Mouse (Mus musculus) ovary, adult 18-20 months (tissue): ENCODE results near the gene Fam107b.

ENCODE experiments used
- DNase-seq: peaks from one replicate; pipeline ENCODE4 v3.0.0; 2022; ENCODE audit warnings: low spot score, mixed read lengths

Gene Fam107b

GRCm38 (mm10) chr2:3739351-3739961 lies 169.2 kb downstream of the Fam107b start:
- DNase-seq = no peak

GRCm38 (mm10) chr2:3740256-3740655 lies 170.0 kb downstream of the Fam107b start:
- no peak for DNase-seq

GRCm38 (mm10) chr2:3740670-3741069 lies 170.4 kb downstream of the Fam107b start:
- no peak for DNase-seq

- no peak for DNase-seq
Measured at GRCm38 (mm10) chr2:3742519-3742918, 172.2 kb downstream of the Fam107b start.

- DNase-seq = no peak
Measured at GRCm38 (mm10) chr2:3745041-3745440, 174.8 kb downstream of the Fam107b start.

- DNase-seq = no peak
Measured at GRCm38 (mm10) chr2:3745910-3746606, 175.8 kb downstream of the Fam107b start.

- peak; percentile 25 for DNase-seq
Measured at GRCm38 (mm10) chr2:3748714-3749503, 178.6 kb downstream of the Fam107b start.

GRCm38 (mm10) chr2:3749504-3750024 lies 179.3 kb downstream of the Fam107b start:
- DNase-seq = no peak

GRCm38 (mm10) chr2:3750126-3750525 lies 179.8 kb downstream of the Fam107b start:
- no peak for DNase-seq

GRCm38 (mm10) chr2:3752365-3752764 lies 182.1 kb downstream of the Fam107b start:
- DNase-seq = no peak

GRCm38 (mm10) chr2:3752893-3753292 lies 182.6 kb downstream of the Fam107b start:
- no peak for DNase-seq

- no peak for DNase-seq
Measured at GRCm38 (mm10) chr2:3753749-3754148, 183.5 kb downstream of the Fam107b start.

- DNase-seq = no peak
Measured at GRCm38 (mm10) chr2:3755936-3756335, 185.6 kb downstream of the Fam107b start.

GRCm38 (mm10) chr2:3758406-3758805 lies 188.1 kb downstream of the Fam107b start:
- no peak for DNase-seq

GRCm38 (mm10) chr2:3760234-3760836 lies 190.0 kb downstream of the Fam107b start:
- DNase-seq = no peak

- DNase-seq = no peak
Measured at GRCm38 (mm10) chr2:3764136-3764535, 193.8 kb downstream of the Fam107b start.

- DNase-seq = no peak
Measured at GRCm38 (mm10) chr2:3765957-3766783, 195.9 kb downstream of the Fam107b start.

GRCm38 (mm10) chr2:3769260-3769659 lies 199.0 kb downstream of the Fam107b start:
- no peak for DNase-seq

- DNase-seq = no peak
Measured at GRCm38 (mm10) chr2:3769786-3770318, 199.6 kb downstream of the Fam107b start.

GRCm38 (mm10) chr2:3770383-3770782 lies 200.1 kb downstream of the Fam107b start:
- DNase-seq = no peak

GRCm38 (mm10) chr2:3771483-3771882 lies 201.2 kb downstream of the Fam107b start:
- no peak for DNase-seq
